Mouse (Mus musculus) forebrain, embryonic 16.5 days (tissue): ENCODE data around the gene Rreb1. TPM values are rescaled to one million over a fixed set of nuclear protein-coding genes. Genes with fewer than 3 reads are reported as not detected.

Experiments
- ATAC-seq: fragments of 200-750 bp; cut with Nextera tagmentation; 2 replicates; pipeline ENCODE4 v1.8.0; 2017; ENCODE audit warnings: mild to moderate bottlenecking, moderate library complexity
- H3K27ac ChIP-seq: fragments of 300-500 bp; sonication (generic); 2 replicates; pipeline ENCODE4 v1.5.1; 2014; ENCODE audit warnings: low read length, control low read depth
- H3K27me3 ChIP-seq: fragments of 300-500 bp; sonication (generic); replicated peaks from 2 replicates; pipeline ENCODE4 v1.6.1; 2014; ENCODE audit warnings: low read length; ENCODE audit not compliant: control insufficient read depth, insufficient read depth
- H3K36me3 ChIP-seq: fragments of 300-500 bp; sonication (generic); 2 replicates; pipeline ENCODE4 v1.6.1; 2014; ENCODE audit not compliant: control insufficient read depth, insufficient read depth
- H3K4me1 ChIP-seq: fragments of 300-500 bp; sonication (generic); replicated peaks from 2 replicates; pipeline ENCODE4 v1.6.1; 2014; ENCODE audit warnings: low read length; ENCODE audit not compliant: control insufficient read depth, insufficient read depth
- H3K4me2 ChIP-seq: fragments of 300-500 bp; sonication (generic); 2 replicates; pipeline ENCODE4 v1.6.1; 2014; ENCODE audit warnings: mild to moderate bottlenecking, low read length, control low read depth
- H3K4me3 ChIP-seq: fragments of 300-500 bp; sonication (generic); replicated peaks from 2 replicates; pipeline ENCODE4 v1.5.1; 2014; ENCODE audit warnings: mild to moderate bottlenecking, low read length, control low read depth
- H3K9ac ChIP-seq: fragments of 300-500 bp; sonication (generic); replicated peaks from 2 replicates; pipeline ENCODE4 v1.6.1; 2014; ENCODE audit warnings: low read depth, low read length, control low read depth
- H3K9me3 ChIP-seq: fragments of 300-500 bp; sonication (generic); 2 replicates; pipeline ENCODE4 v1.6.1; 2016; ENCODE audit warnings: low read length; ENCODE audit not compliant: control insufficient read depth
- WGBS: fragments of 180-500 bp; shearing (Covaris S2); extraction: QIAGEN DNeasy Blood & Tissue Kit; methylation state at CpG from one replicate; pipeline ENCODE4 v1.1.7; 2014; 5-methylcytosine and 5-hydroxymethylcytosine counted together
- polyA plus RNA-seq: library from polyadenylated mRNA; unstranded; fragments of >200 nt; fragmentation: Nextera tagmentation; extraction: Ambion mirVana; gene quantifications from 2 replicates; pipeline ENCODE4 v1.2.1, GENCODE M21; 2015

Gene Rreb1
- polyA plus RNA-seq, 1 experiment from 2014 or later = 2.1 TPM

- H3K9me3 ChIP-seq = no peaks in the 10 kb centered on the region
- no peak for ATAC-seq
- no peak overlapping the region for H3K27ac ChIP-seq
- WGBS = 85% methylated on average over 15 of the region's 15 CpGs
- no peaks in the 10 kb centered on the region for H3K4me1 ChIP-seq
- H3K4me3 ChIP-seq = no peak overlapping the region
- H3K4me2 ChIP-seq = no peak overlapping the region
- H3K36me3 ChIP-seq = no peaks in the 10 kb centered on the region
- no peak overlapping the region for H3K9ac ChIP-seq
- H3K27me3 ChIP-seq = no peaks in the 10 kb centered on the region
These were observed 140.4 kb downstream of the Rreb1 start for GRCm38 (mm10) chr13:37918336-37919261.

- Histone ChIP-seq H3K27me3 (no peaks in the 10 kb centered on the region), H3K4me2 (no peak overlapping the region), H3K4me1 (no peaks in the 10 kb centered on the region; the same call in 1 of the 2 replicates), H3K27ac (no peak overlapping the region), H3K4me3 (no peak overlapping the region), H3K9ac (no peak overlapping the region), H3K9me3 (no peaks in the 10 kb centered on the region), H3K36me3 (no peaks in the 10 kb centered on the region)
- WGBS = 86% methylated on average over 3 of the region's 3 CpGs
- ATAC-seq = no peak
These were observed 141.6 kb downstream of the Rreb1 start for GRCm38 (mm10) chr13:37919711-37920277.

GRCm38 (mm10) chr13:37920727-37921126, 142.5 kb downstream of the Rreb1 start:
- no peak overlapping the region for H3K27ac ChIP-seq
- no peaks in the 10 kb centered on the region for H3K36me3 ChIP-seq
- ATAC-seq = no peak
- no peaks in the 10 kb centered on the region; the same call in 1 of the 2 replicates for H3K4me1 ChIP-seq
- no peaks in the 10 kb centered on the region for H3K27me3 ChIP-seq
- no peaks in the 10 kb centered on the region for H3K9me3 ChIP-seq
- H3K4me2 ChIP-seq = no peak overlapping the region
- H3K9ac ChIP-seq = no peak overlapping the region
- H3K4me3 ChIP-seq = no peak overlapping the region
- WGBS = 12% methylated on average over 2 of the region's 2 CpGs

- Histone ChIP-seq H3K27ac (no peak overlapping the region), H3K4me3 (no peak overlapping the region), H3K36me3 (no peaks in the 10 kb centered on the region), H3K9ac (no peak overlapping the region), H3K9me3 (no peaks in the 10 kb centered on the region), H3K4me2 (no peak overlapping the region), H3K4me1 (no peaks in the 10 kb centered on the region; the same call in 1 of the 2 replicates), H3K27me3 (no peaks in the 10 kb centered on the region)
- ATAC-seq = no peak
- WGBS = 87% methylated on average over 4 of the region's 4 CpGs
These were observed 144.9 kb downstream of the Rreb1 start for GRCm38 (mm10) chr13:37923091-37923490.

GRCm38 (mm10) chr13:37923643-37924460, 145.7 kb downstream of the Rreb1 start:
- no peaks in the 10 kb centered on the region for H3K27me3 ChIP-seq
- no peak for ATAC-seq
- H3K4me1 ChIP-seq = no peaks in the 10 kb centered on the region; the same call in 1 of the 2 replicates
- 76% methylated on average over 10 of the region's 10 CpGs for WGBS
- no peaks in the 10 kb centered on the region for H3K9me3 ChIP-seq
- no peak overlapping the region for H3K9ac ChIP-seq
- no peaks in the 10 kb centered on the region for H3K36me3 ChIP-seq
- no peak overlapping the region for H3K27ac ChIP-seq
- no peak overlapping the region for H3K4me2 ChIP-seq
- H3K4me3 ChIP-seq = no peak overlapping the region

GRCm38 (mm10) chr13:37924461-37924948, 146.3 kb downstream of the Rreb1 start:
- no peak overlapping the region for H3K9ac ChIP-seq
- H3K4me3 ChIP-seq = no peak overlapping the region
- H3K27me3 ChIP-seq = no peaks in the 10 kb centered on the region
- H3K9me3 ChIP-seq = no peaks in the 10 kb centered on the region
- H3K36me3 ChIP-seq = no peaks in the 10 kb centered on the region
- no peak for ATAC-seq
- no peak overlapping the region for H3K27ac ChIP-seq
- 75% methylated on average over 4 of the region's 4 CpGs for WGBS
- H3K4me2 ChIP-seq = no peak overlapping the region
- H3K4me1 ChIP-seq = no peaks in the 10 kb centered on the region; the same call in 1 of the 2 replicates

GRCm38 (mm10) chr13:37926394-37926793, 148.2 kb downstream of the Rreb1 start:
- no peak for ATAC-seq
- Histone ChIP-seq H3K36me3 (no peaks in the 10 kb centered on the region), H3K9ac (no peak overlapping the region), H3K9me3 (no peaks in the 10 kb centered on the region), H3K4me1 (no peaks in the 10 kb centered on the region; the same call in 1 of the 2 replicates), H3K27ac (no peak overlapping the region), H3K27me3 (no peaks in the 10 kb centered on the region), H3K4me3 (no peak overlapping the region), H3K4me2 (no peak overlapping the region)
- WGBS = 91% methylated on average over 3 of the region's 3 CpGs

- no peak overlapping the region for H3K4me3 ChIP-seq
- H3K36me3 ChIP-seq = no peaks in the 10 kb centered on the region
- no peak overlapping the region for H3K4me2 ChIP-seq
- no peaks in the 10 kb centered on the region; the same call in 1 of the 2 replicates for H3K4me1 ChIP-seq
- 97% methylated on average over 17 of the region's 17 CpGs for WGBS
- ATAC-seq = no peak
- H3K27ac ChIP-seq = no peak overlapping the region
- no peaks in the 10 kb centered on the region for H3K27me3 ChIP-seq
- H3K9ac ChIP-seq = no peak overlapping the region
- H3K9me3 ChIP-seq = no peaks in the 10 kb centered on the region
These were observed 151.3 kb downstream of the Rreb1 start for GRCm38 (mm10) chr13:37929532-37929931.

GRCm38 (mm10) chr13:37930091-37930490, 151.9 kb downstream of the Rreb1 start:
- 88% methylated on average over 13 of the region's 13 CpGs for WGBS
- no peak overlapping the region for H3K27ac ChIP-seq
- H3K4me1 ChIP-seq = no peaks in the 10 kb centered on the region
- no peak for ATAC-seq
- H3K36me3 ChIP-seq = no peaks in the 10 kb centered on the region
- H3K4me2 ChIP-seq = no peak overlapping the region
- no peak overlapping the region for H3K4me3 ChIP-seq
- H3K27me3 ChIP-seq = no peaks in the 10 kb centered on the region
- no peak overlapping the region for H3K9ac ChIP-seq
- no peaks in the 10 kb centered on the region for H3K9me3 ChIP-seq
